Mouse (Mus musculus): ENCODE data around the gene Galnt16.

DNA sequence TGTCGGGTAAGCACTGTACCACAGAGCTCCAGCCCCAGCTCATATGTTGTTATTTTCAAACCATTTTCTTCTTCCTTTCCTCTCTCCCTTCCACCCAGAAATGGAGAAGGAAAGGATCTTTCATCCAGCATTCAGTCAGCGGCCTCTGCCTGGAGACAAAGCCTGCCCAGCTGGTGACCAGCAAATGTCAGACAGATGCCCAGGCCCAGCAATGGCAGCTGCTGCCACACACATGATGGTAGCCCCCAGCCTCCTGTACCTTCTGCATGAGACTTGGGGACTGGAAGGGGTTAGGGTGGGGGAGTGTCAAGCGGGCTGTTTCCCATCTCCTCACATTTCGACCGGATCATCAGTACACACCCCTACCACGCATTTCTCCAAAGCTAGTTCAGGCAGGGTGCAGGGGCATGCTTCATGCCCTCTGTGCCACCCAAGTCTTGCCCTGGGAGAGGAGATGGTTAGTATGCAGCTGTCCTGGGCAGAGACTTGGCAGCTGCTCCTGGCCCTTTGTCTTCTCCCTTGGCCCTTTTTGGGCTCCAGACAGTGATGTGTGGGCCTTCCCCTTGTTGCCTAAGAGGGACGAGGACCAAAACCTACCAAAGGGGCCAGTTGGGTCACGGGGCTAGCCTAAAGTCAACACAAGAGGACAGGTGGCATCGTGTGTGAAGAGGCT, 83.7 kb downstream of the Galnt16 start:
- TF ChIP-seq MAFK (IDR thresholded peaks at IDR 0.05; ENCODE audit: insufficient read depth, low read depth, low read length) (no peak), ZNF384 (IDR thresholded peaks at IDR 0.05; ENCODE audit: low read depth, low read length) (no peak), CHD2 (IDR thresholded peaks at IDR 0.05; ENCODE audit: low read depth, low read length) (no peak), ZC3H11A (IDR thresholded peaks at IDR 0.05; ENCODE audit: borderline replicate concordance, low read depth, low read length) (no peak), HCFC1 (IDR thresholded peaks at IDR 0.05; ENCODE audit: borderline replicate concordance, insufficient read depth, low read length) (no peak)

Measured in ES-E14 (cell line).